Mouse (Mus musculus) C2C12 (cell line): ENCODE measurements around the gene Sox6.

Source experiments
- CEBPB ChIP-seq: IDR thresholded peaks from one replicate; pipeline ENCODE4 v1.6.1; 2011; ENCODE audit warnings: low read depth, mild to moderate bottlenecking, control low read depth, moderate library complexity
- CTCF ChIP-seq: IDR thresholded peaks from one replicate; pipeline ENCODE4 v1.5.1; 2011; ENCODE audit not compliant: control insufficient read depth, insufficient read depth, insufficient read length
- MAX ChIP-seq: IDR thresholded peaks from one replicate; pipeline ENCODE4 v1.6.1; 2011; ENCODE audit warnings: mild to moderate bottlenecking, control low read depth
- MYOD1 ChIP-seq: IDR thresholded peaks from one replicate; pipeline ENCODE4 v1.6.1; 2011; ENCODE audit warnings: low read depth; ENCODE audit not compliant: control insufficient read depth, insufficient read length
- MYOG ChIP-seq: IDR thresholded peaks from one replicate; pipeline ENCODE4 v1.6.1; 2011; ENCODE audit not compliant: control insufficient read depth, insufficient read length; ENCODE audit errors: extremely low read depth
- USF1 ChIP-seq: IDR thresholded peaks from one replicate; pipeline ENCODE4 v1.6.1; 2011; ENCODE audit warnings: low read depth, mild to moderate bottlenecking, control low read depth, moderate library complexity

- TF ChIP-seq CTCF (no peak), USF1 (no peak), MAX (no peak), MYOD1 (no peak), CEBPB (no peak), MYOG (no peak)
Observed at GRCm38 (mm10) chr7:115706141-115706540, 332.5 kb downstream of the Sox6 start.
